Mouse (Mus musculus) MEL (cell line): ENCODE data around the gene Snx32. TPM values are rescaled to one million over a fixed set of nuclear protein-coding genes. Genes with fewer than 3 reads are reported as not detected.

Experiments
- DNase-seq: peaks from one replicate; pipeline ENCODE4 v3.0.0; 2011; ENCODE audit warnings: low read depth, low spot score
- H3K27ac ChIP-seq: 2 replicates; pipeline ENCODE4 v1.5.1; 2012; ENCODE audit warnings: low read depth, mild to moderate bottlenecking, control low read depth, low read length, moderate library complexity; ENCODE audit not compliant: control insufficient read depth
- H3K27me3 ChIP-seq, 2 experiments: fragments of 150-350 bp in 1 of 2; sonication (generic) in 1 of 2; 2 replicates each; pipeline ENCODE4 v1.6.1; 2012; ENCODE audit warnings: low read length in 2 of 2, mild to moderate bottlenecking in 2 of 2, improper control_type of control experiment in 1 of 2, moderate library complexity in 1 of 2; ENCODE audit not compliant: insufficient read depth in 2 of 2, control insufficient read depth in 1 of 2
- H3K36me3 ChIP-seq, 2 experiments: 2 replicates each; pipeline ENCODE4 v1.6.1; 2012 to 2014; ENCODE audit warnings: low read length in 2 of 2, improper control_type of control experiment in 1 of 2, inconsistent platforms in 1 of 2, mild to moderate bottlenecking in 1 of 2; ENCODE audit not compliant: insufficient read depth in 2 of 2, control insufficient read depth in 1 of 2
- H3K4me1 ChIP-seq, 2 experiments: fragments of 150-350 bp in 1 of 2; sonication (generic) in 1 of 2; 2 replicates each; pipeline ENCODE4 v1.6.1; 2012; ENCODE audit warnings: low read length in 2 of 2, improper control_type of control experiment in 1 of 2, mild to moderate bottlenecking in 1 of 2; ENCODE audit not compliant: insufficient read depth in 2 of 2, control insufficient read depth in 1 of 2
- H3K4me3 ChIP-seq, 2 experiments: fragments of 150-350 bp in 1 of 2; sonication (generic) in 1 of 2; 2 replicates each; pipeline ENCODE4 v1.5.1; 2012; ENCODE audit warnings: low read depth in 2 of 2, low read length in 2 of 2, mild to moderate bottlenecking in 2 of 2, moderate library complexity in 2 of 2, control low read depth in 1 of 2, improper control_type of control experiment in 1 of 2; ENCODE audit not compliant: control insufficient read depth in 1 of 2, insufficient read depth in 1 of 2
- H3K79me2 ChIP-seq: 2 replicates; pipeline ENCODE4 v1.6.1; 2012; ENCODE audit warnings: mild to moderate bottlenecking, low read length, moderate library complexity; ENCODE audit not compliant: control insufficient read depth, poor library complexity, insufficient read depth
- H3K9ac ChIP-seq: 2 replicates; pipeline ENCODE4 v1.6.1; 2012; ENCODE audit warnings: low read depth, mild to moderate bottlenecking, control low read depth, low read length, moderate library complexity; ENCODE audit not compliant: control insufficient read depth, poor library complexity, severe bottlenecking
- H3K9me3 ChIP-seq: fragments of 150-350 bp; sonication (generic); replicated peaks from 2 replicates; pipeline ENCODE4 v1.6.1; 2012; ENCODE audit warnings: mild to moderate bottlenecking, low read length, improper control_type of control experiment, moderate library complexity; ENCODE audit not compliant: insufficient read depth
- CHD2 ChIP-seq: IDR thresholded peaks from 2 replicates; pipeline ENCODE4 v1.6.1; 2011; ENCODE audit warnings: low read length, improper control_type of control experiment
- E2F4 ChIP-seq: IDR thresholded peaks from 2 replicates; pipeline ENCODE4 v1.6.1; 2011; ENCODE audit warnings: low read depth, low read length, improper control_type of control experiment, borderline replicate concordance
- EP300 ChIP-seq, 2 experiments: IDR thresholded peaks; 2 replicates each; pipeline ENCODE4 v1.6.1; 2011; ENCODE audit warnings: improper control_type of control experiment in 2 of 2, low read length in 2 of 2, low read depth in 1 of 2, mild to moderate bottlenecking in 1 of 2
- ETS1 ChIP-seq: IDR thresholded peaks from 2 replicates; pipeline ENCODE4 v1.6.1; 2012; ENCODE audit warnings: low read depth, mild to moderate bottlenecking, inconsistent platforms, low read length, improper control_type of control experiment, moderate library complexity
- GABPA ChIP-seq: IDR thresholded peaks from 2 replicates; pipeline ENCODE4 v1.6.1; 2012; ENCODE audit warnings: low read depth, mild to moderate bottlenecking, inconsistent platforms, low read length, improper control_type of control experiment, moderate library complexity
- GATA1 ChIP-seq: IDR thresholded peaks from 2 replicates; pipeline ENCODE4 v1.6.1; 2011; ENCODE audit warnings: low read depth, low read length, improper control_type of control experiment
- JUND ChIP-seq: IDR thresholded peaks from 2 replicates; pipeline ENCODE4 v1.6.1; 2011; ENCODE audit warnings: low read depth, mild to moderate bottlenecking, improper control_type of control experiment, low read length
- MAX ChIP-seq: IDR thresholded peaks from 2 replicates; pipeline ENCODE4 v1.6.1; 2011; ENCODE audit warnings: low read length, improper control_type of control experiment
- MXI1 ChIP-seq: IDR thresholded peaks from 2 replicates; pipeline ENCODE4 v1.6.1; 2011; ENCODE audit warnings: mild to moderate bottlenecking, low read depth, low read length, improper control_type of control experiment
- MYC ChIP-seq: IDR thresholded peaks from 2 replicates; pipeline ENCODE4 v1.6.1; 2011; ENCODE audit warnings: low read depth, mild to moderate bottlenecking, low read length, improper control_type of control experiment, moderate library complexity
- NELFE ChIP-seq: IDR thresholded peaks from 2 replicates; pipeline ENCODE4 v1.6.1; 2011; ENCODE audit warnings: low read depth, low read length, improper control_type of control experiment
- NRF1 ChIP-seq: IDR thresholded peaks from 2 replicates; pipeline ENCODE4 v1.6.1; 2014; ENCODE audit warnings: low read depth, mild to moderate bottlenecking, inconsistent platforms, low read length, improper control_type of control experiment, moderate library complexity; ENCODE audit not compliant: poor library complexity, insufficient read depth, severe bottlenecking
- POLR2A ChIP-seq, 2 experiments: IDR thresholded peaks; 2 replicates each; pipeline ENCODE4 v1.6.1; 2011 to 2012; ENCODE audit warnings: low read length in 2 of 2, mild to moderate bottlenecking in 2 of 2, control low read depth in 1 of 2, improper control_type of control experiment in 1 of 2, low read depth in 1 of 2, moderate library complexity in 1 of 2; ENCODE audit not compliant: control insufficient read depth in 1 of 2, insufficient read depth in 1 of 2, poor library complexity in 1 of 2
- POLR2AphosphoS2 ChIP-seq: IDR thresholded peaks from 2 replicates; pipeline ENCODE4 v1.6.1; 2011; ENCODE audit warnings: low read length, improper control_type of control experiment
- RCOR1 ChIP-seq: IDR thresholded peaks from 2 replicates; pipeline ENCODE4 v1.6.1; 2012; ENCODE audit warnings: low read depth, mild to moderate bottlenecking, inconsistent platforms, low read length, improper control_type of control experiment
- SMC3 ChIP-seq: IDR thresholded peaks from 2 replicates; pipeline ENCODE4 v1.6.1; 2011; ENCODE audit warnings: low read depth, low read length, improper control_type of control experiment
- TAL1 ChIP-seq: IDR thresholded peaks from 2 replicates; pipeline ENCODE4 v1.6.1; 2012; ENCODE audit warnings: mild to moderate bottlenecking, inconsistent platforms, low read length, moderate library complexity, mixed read lengths
- TBP ChIP-seq: IDR thresholded peaks from 2 replicates; pipeline ENCODE4 v1.8.0; 2011; ENCODE audit warnings: low read depth, low read length, improper control_type of control experiment
- USF2 ChIP-seq, 2 experiments: IDR thresholded peaks; 2 replicates each; pipeline ENCODE4 v1.6.1; 2011 to 2012; ENCODE audit warnings: improper control_type of control experiment in 2 of 2, low read length in 2 of 2, borderline replicate concordance in 1 of 2, inconsistent platforms in 1 of 2, low read depth in 1 of 2, mild to moderate bottlenecking in 1 of 2; ENCODE audit not compliant: insufficient read depth in 1 of 2
- ZC3H11A ChIP-seq: IDR thresholded peaks from 2 replicates; pipeline ENCODE4 v1.6.1; 2012; ENCODE audit warnings: low read depth, mild to moderate bottlenecking, inconsistent platforms, low read length, improper control_type of control experiment
- ZMIZ1 ChIP-seq: IDR thresholded peaks from 2 replicates; pipeline ENCODE4 v1.6.1; 2012; ENCODE audit warnings: low read depth, mild to moderate bottlenecking, inconsistent platforms, low read length, improper control_type of control experiment, moderate library complexity
- polyA plus RNA-seq, 2 experiments: library from polyadenylated mRNA; stranded (reverse) in 1 of 2; unstranded in 1 of 2; fragments of >175 nt in 1 of 2; fragments of >200 nt in 1 of 2; gene quantifications; 2 replicates each; pipeline versions ENCODE4 v1.2.1 to v1.2.4; 2012; ENCODE audit warnings: low replicate concordance in 2 of 2, low read depth in 1 of 2; ENCODE audit not compliant: insufficient read length in 2 of 2, insufficient read depth in 1 of 2, missing spikeins in 1 of 2
- total RNA-seq: library from RNA; depleted of rRNA; stranded (reverse); fragments of 300-350 nt; gene quantifications from 2 replicates; pipeline ENCODE4 v1.2.3, GENCODE M21; 2012

Snx32 gene
- total and polyA plus RNA-seq, 3 experiments = 1.3 to 2.6 TPM; not detected in 1

DNA sequence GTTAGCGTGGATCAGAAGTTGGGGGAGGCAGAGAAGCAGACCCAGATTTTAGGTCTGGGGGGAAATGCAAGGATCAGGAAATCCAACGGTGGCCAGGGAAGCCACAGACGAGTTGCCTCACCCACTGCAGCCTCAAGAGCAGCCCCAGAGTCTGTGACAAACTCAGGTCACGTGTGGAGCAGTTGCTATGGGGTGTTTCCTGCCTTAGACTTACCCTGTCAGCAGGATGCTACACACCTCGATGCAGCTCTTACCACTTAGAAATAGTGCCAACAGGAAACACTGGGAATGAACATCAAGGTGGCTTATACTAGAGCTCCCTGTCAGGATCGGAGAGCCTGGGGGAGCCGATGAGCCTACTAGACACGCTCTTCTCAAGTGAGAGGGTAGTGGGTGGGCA lies 22.2 kb upstream of the Snx32 start:
- Histone ChIP-seq H3K27me3 (no peaks in the 10 kb centered on the region), H3K9ac (no peak overlapping the region), H3K4me1 (no peaks in the 10 kb centered on the region), H3K79me2 (no peaks in the 10 kb centered on the region), H3K36me3 (no peaks in the 10 kb centered on the region; a peak in 1 of 4 replicates), H3K9me3 (no peaks in the 10 kb centered on the region), H3K4me3 (no peak overlapping the region), H3K27ac (no peak overlapping the region)
- DNase-seq = no peak
- TF ChIP-seq USF2 (IDR thresholded peaks at IDR 0.05; ENCODE audit: borderline replicate concordance in 1 of 2, insufficient read depth in 1 of 2, low read depth in 1 of 2, low read length in 2 of 2) (no peak), GATA1 (no peak), MXI1 (no peak), RCOR1 (no peak), NELFE (no peak), CHD2 (no peak), EP300 (IDR thresholded peaks at IDR 0.05; ENCODE audit: low read depth in 1 of 2, low read length in 2 of 2) (no peak), NRF1 (no peak), POLR2A (IDR thresholded peaks at IDR 0.05; ENCODE audit: control insufficient read depth in 1 of 2, insufficient read depth in 1 of 2, low read depth in 1 of 2, low read length in 2 of 2, poor library complexity in 1 of 2) (no peak), POLR2AphosphoS2 (no peak), MAX (no peak)

DNA sequence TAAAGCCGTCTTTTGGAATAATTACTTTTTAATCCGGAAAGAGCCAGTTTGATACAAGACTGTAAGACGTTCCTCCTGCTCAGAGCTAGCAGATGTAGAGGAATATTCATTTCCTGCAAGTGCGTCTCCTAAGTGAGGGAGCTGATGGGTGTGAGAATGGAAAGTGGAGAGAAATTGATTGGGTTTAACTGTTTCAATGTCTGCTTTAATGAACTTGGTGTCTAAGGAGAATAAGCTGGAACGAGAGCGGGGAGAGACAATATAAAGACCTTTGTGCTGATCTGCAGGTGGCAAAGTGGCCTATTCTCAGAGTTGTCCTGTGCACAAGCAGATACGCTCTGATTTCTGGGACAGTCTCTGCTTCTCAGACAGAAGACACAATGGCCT lies 19.8 kb upstream of the Snx32 start:
- Histone ChIP-seq H3K9me3 (no peaks in the 10 kb centered on the region), H3K9ac (no peak overlapping the region), H3K27me3 (no peaks in the 10 kb centered on the region), H3K27ac (no peak overlapping the region)
- TF ChIP-seq TAL1 (no peak), TBP (no peak), POLR2AphosphoS2 (no peak), ZC3H11A (no peak), E2F4 (no peak), MYC (no peak), GABPA (no peak), SMC3 (no peak), MAX (no peak), JUND (no peak), NRF1 (no peak), ZMIZ1 (no peak), ETS1 (no peak)
- TF ChIP-seq, all 39 proteins: peak for 0
- Histone ChIP-seq H3K79me2 (no peaks in the 10 kb centered on the region), H3K36me3 (no peaks in the 10 kb centered on the region; a peak in 1 of 4 replicates), H3K4me1 (no peaks in the 10 kb centered on the region), H3K4me3 (no peak overlapping the region)
- no peak for DNase-seq
